Mouse (Mus musculus) forebrain, embryonic 12.5 days (tissue): ENCODE results near the gene Ccdc70. TPM values are rescaled to one million over a fixed set of nuclear protein-coding genes. Genes with fewer than 3 reads are reported as not detected.

Source experiments
- ATAC-seq: fragments of 200-750 bp; cut with Nextera tagmentation; 2 replicates; pipeline ENCODE4 v1.8.0; 2017; ENCODE audit warnings: moderate TSS enrichment; ENCODE audit not compliant: low FRiP score
- H3K27ac ChIP-seq: fragments of 300-500 bp; sonication (generic); 2 replicates; pipeline ENCODE4 v1.5.1; 2016; ENCODE audit warnings: mild to moderate bottlenecking
- H3K27me3 ChIP-seq: fragments of 300-500 bp; sonication (generic); 2 replicates; pipeline ENCODE4 v1.6.1; 2016; ENCODE audit warnings: mild to moderate bottlenecking
- H3K36me3 ChIP-seq: fragments of 300-500 bp; sonication (generic); replicated peaks from 2 replicates; pipeline ENCODE4 v1.6.1; 2016; ENCODE audit warnings: mild to moderate bottlenecking
- H3K4me1 ChIP-seq: fragments of 300-500 bp; sonication (generic); 2 replicates; pipeline ENCODE4 v1.6.1; 2016
- H3K4me2 ChIP-seq: fragments of 300-500 bp; sonication (generic); 2 replicates; pipeline ENCODE4 v1.6.1; 2016; ENCODE audit warnings: mild to moderate bottlenecking, moderate library complexity
- H3K4me3 ChIP-seq: fragments of 300-500 bp; sonication (generic); replicated peaks from 2 replicates; pipeline ENCODE4 v1.5.1; 2016; ENCODE audit warnings: mild to moderate bottlenecking
- H3K9ac ChIP-seq: fragments of 300-500 bp; sonication (generic); 2 replicates; pipeline ENCODE4 v1.6.1; 2016; ENCODE audit warnings: mild to moderate bottlenecking
- H3K9me3 ChIP-seq: fragments of 300-500 bp; sonication (generic); 2 replicates; pipeline ENCODE4 v1.6.1; 2016
- WGBS: fragments of 180-500 bp; shearing (Covaris S2); methylation state at CpG from one replicate; pipeline ENCODE4 v1.1.7; 2016; 5-methylcytosine and 5-hydroxymethylcytosine counted together
- polyA plus RNA-seq: library from polyadenylated mRNA; unstranded; fragments of >200 nt; fragmentation: Nextera tagmentation; extraction: Ambion mirVana; gene quantifications from 2 replicates; pipeline ENCODE4 v1.2.1, GENCODE M21; 2016

Ccdc70 gene
- polyA plus RNA-seq, 1 experiment from 2014 or later, result not detected

DNA sequence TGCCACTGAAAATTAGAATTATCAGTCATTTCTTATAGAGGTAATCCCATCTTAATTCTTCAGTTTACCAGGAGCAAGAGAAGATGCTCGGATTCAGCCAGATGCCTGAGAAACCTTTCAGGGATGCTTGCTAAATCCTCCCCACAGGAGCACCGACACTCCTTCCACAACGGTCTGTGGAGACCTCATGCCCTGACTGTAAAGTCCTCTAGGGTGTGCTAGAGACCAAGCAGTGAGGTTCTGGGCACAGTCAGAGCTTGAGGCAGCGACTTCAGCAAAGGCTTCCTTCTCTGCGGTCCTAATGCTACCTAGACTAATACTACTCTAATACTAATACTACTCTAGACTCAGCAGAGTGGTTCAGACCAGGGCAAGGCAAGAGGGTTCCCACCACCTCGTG is 22.6 kb downstream of the Ccdc70 start:
- no peak overlapping the region for H3K9ac ChIP-seq
- 0 out of 2 replicates have a peak, but pooled peaks have one; percentile 44 for ATAC-seq
- WGBS, result 26% methylated on average over 6 of the region's 6 CpGs
- no peak overlapping the region for H3K27ac ChIP-seq
- no peak overlapping the region for H3K4me3 ChIP-seq
- H3K27me3 ChIP-seq, result no peaks in the 10 kb centered on the region
- no peak overlapping the region for H3K4me2 ChIP-seq
- no peaks in the 10 kb centered on the region for H3K36me3 ChIP-seq
- H3K4me1 ChIP-seq, result no peaks in the 10 kb centered on the region
- H3K9me3 ChIP-seq, result no peaks in the 10 kb centered on the region

DNA sequence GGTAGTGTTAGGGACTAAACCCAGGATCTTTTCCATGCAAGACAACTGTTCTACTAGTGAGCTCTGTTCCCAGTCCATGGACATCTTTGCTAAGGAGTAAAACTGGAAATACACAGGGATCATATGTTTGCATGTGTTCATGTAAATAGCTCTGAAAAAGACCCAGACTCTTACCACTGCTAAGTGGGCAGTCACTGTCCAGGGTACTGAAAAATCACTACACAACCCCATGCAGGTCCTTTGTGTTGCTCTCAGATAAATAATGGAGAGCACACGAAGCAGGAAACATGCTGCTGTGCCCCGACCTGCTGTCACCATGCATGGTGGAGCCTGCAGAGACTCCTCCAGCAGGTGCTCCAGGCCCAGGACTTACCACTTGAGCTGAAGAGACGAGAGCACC is 25.6 kb downstream of the Ccdc70 start:
- Histone ChIP-seq H3K36me3 (no peaks in the 10 kb centered on the region), H3K4me2 (no peak overlapping the region), H3K4me1 (no peaks in the 10 kb centered on the region), H3K9me3 (no peaks in the 10 kb centered on the region), H3K9ac (no peak overlapping the region), H3K27ac (no peak overlapping the region), H3K27me3 (no peaks in the 10 kb centered on the region), H3K4me3 (no peak overlapping the region)
- ATAC-seq, result no peak
- 53% methylated on average over 3 of the region's 3 CpGs for WGBS

DNA sequence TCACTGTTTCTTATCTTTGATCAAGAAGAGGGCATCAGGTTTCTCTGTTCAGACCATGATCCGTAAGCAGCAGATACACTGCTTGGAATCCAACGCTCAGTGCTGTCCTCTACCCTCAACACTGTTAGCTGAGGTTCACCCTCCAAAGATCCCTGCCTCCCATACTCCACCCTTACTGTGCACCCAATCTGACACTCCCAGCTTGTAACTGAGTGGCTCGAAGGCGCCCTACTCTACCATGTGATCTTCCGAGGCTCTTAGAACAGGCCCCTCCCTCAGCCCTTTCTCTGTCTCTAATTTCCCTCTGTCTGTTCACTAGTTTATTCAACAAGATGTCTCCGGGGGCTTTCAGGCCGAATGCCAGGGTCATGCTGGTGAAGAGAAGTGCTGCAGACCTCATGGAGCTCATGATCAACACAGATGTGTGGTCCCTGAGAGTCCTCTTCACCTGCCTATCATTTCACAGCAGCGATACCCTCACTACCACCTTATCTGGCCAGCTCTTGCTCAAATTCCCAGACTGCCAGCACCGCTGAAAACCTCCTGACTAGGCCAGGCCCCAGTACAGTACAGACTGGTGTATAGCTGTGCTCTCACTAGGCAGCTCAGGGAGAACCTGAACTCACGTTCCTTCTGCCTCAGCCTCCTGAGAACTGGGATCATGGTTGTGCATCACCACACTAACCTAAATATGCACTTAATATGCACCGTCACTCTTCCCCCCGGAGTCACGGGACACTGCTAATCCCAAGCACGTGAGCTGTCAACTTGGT is 35.4 kb downstream of the Ccdc70 start:
- H3K9ac ChIP-seq, result no peak overlapping the region
- WGBS, result 86% methylated on average over 14 of the region's 14 CpGs
- H3K27ac ChIP-seq, result no peak overlapping the region
- H3K27me3 ChIP-seq, result 0 out of 2 replicates have a peak, but pooled peaks cover 5% of the 10 kb centered on the region
- no peaks in the 10 kb centered on the region for H3K36me3 ChIP-seq
- no peaks in the 10 kb centered on the region for H3K9me3 ChIP-seq
- H3K4me2 ChIP-seq, result no peak overlapping the region
- no peaks in the 10 kb centered on the region for H3K4me1 ChIP-seq
- no peak overlapping the region for H3K4me3 ChIP-seq
- no peak for ATAC-seq

- Histone ChIP-seq H3K4me1 (no peaks in the 10 kb centered on the region), H3K27me3 (peaks cover 16% of the 10 kb centered on the region), H3K9ac (no peak overlapping the region), H3K9me3 (no peaks in the 10 kb centered on the region), H3K27ac (no peak overlapping the region), H3K4me3 (no peak overlapping the region), H3K36me3 (no peaks in the 10 kb centered on the region), H3K4me2 (no peak overlapping the region)
- 79% methylated on average over 6 of the region's 6 CpGs for WGBS
- ATAC-seq, result no peak
Measured at GRCm38 (mm10) chr8:22006423-22006822, 36.8 kb downstream of the Ccdc70 start.

GRCm38 (mm10) chr8:22009403-22009802 is 39.8 kb downstream of the Ccdc70 start:
- no peak overlapping the region for H3K27ac ChIP-seq
- H3K9me3 ChIP-seq, result no peaks in the 10 kb centered on the region
- no peak overlapping the region for H3K4me3 ChIP-seq
- ATAC-seq, result no peak
- H3K27me3 ChIP-seq, result peaks cover 35% of the 10 kb centered on the region
- no peak overlapping the region for H3K4me2 ChIP-seq
- 51% methylated on average over 3 of the region's 3 CpGs for WGBS
- no peaks in the 10 kb centered on the region for H3K36me3 ChIP-seq
- H3K4me1 ChIP-seq, result no peaks in the 10 kb centered on the region
- H3K9ac ChIP-seq, result no peak overlapping the region

GRCm38 (mm10) chr8:22013034-22013707 is 43.6 kb downstream of the Ccdc70 start:
- H3K4me3 ChIP-seq, result peak overlapping the region; percentile 13
- no peaks in the 10 kb centered on the region for H3K9me3 ChIP-seq
- no peak overlapping the region for H3K9ac ChIP-seq
- H3K36me3 ChIP-seq, result no peaks in the 10 kb centered on the region
- WGBS, result 19% methylated on average over 24 of the region's 24 CpGs
- H3K4me2 ChIP-seq, result peak overlapping the region; percentile 35
- no peaks in the 10 kb centered on the region for H3K4me1 ChIP-seq
- peak; percentile 73; the same call in 1 of the 2 replicates for ATAC-seq
- H3K27me3 ChIP-seq, result peaks cover 60% of the 10 kb centered on the region
- no peak overlapping the region for H3K27ac ChIP-seq

GRCm38 (mm10) chr8:22017731-22018130 is 48.2 kb downstream of the Ccdc70 start:
- no peak overlapping the region for H3K4me3 ChIP-seq
- ATAC-seq, result no peak
- no peak overlapping the region for H3K9ac ChIP-seq
- no peak overlapping the region for H3K27ac ChIP-seq
- 24% methylated on average over 7 of the region's 7 CpGs for WGBS
- no peak overlapping the region for H3K4me2 ChIP-seq
- H3K4me1 ChIP-seq, result no peaks in the 10 kb centered on the region
- H3K36me3 ChIP-seq, result no peaks in the 10 kb centered on the region
- no peaks in the 10 kb centered on the region for H3K9me3 ChIP-seq
- peaks cover 42% of the 10 kb centered on the region for H3K27me3 ChIP-seq

DNA sequence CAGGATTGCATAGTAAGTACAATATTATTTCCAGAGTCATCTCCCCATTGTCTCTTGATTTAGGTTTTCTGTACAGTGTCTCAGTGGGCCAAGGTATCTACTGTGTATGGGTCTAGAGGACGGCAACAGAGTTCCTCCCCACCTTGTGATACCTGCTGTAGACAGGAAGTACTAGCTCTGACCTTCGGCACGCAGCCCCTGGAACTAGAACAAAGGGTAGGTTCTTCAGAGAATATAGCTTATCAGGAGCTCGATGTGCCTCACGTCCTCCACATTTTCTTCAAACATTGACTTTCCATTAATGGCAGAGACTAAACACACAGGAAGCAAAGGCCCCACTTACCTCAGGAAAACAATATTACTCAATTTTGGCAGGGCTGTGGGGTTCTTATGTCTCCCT is 49.9 kb downstream of the Ccdc70 start:
- H3K9me3 ChIP-seq, result no peaks in the 10 kb centered on the region
- H3K4me2 ChIP-seq, result no peak overlapping the region
- H3K4me1 ChIP-seq, result no peaks in the 10 kb centered on the region
- H3K36me3 ChIP-seq, result no peaks in the 10 kb centered on the region
- WGBS, result 95% methylated on average over 5 of the region's 5 CpGs
- no peak for ATAC-seq
- H3K27me3 ChIP-seq, result peaks cover 30% of the 10 kb centered on the region
- no peak overlapping the region for H3K27ac ChIP-seq
- no peak overlapping the region for H3K4me3 ChIP-seq
- no peak overlapping the region for H3K9ac ChIP-seq

- H3K27ac ChIP-seq, result no peak overlapping the region
- no peaks in the 10 kb centered on the region for H3K36me3 ChIP-seq
- WGBS, result 54% methylated on average over 7 of the region's 7 CpGs
- H3K4me1 ChIP-seq, result no peaks in the 10 kb centered on the region
- no peak overlapping the region for H3K9ac ChIP-seq
- H3K27me3 ChIP-seq, result 0 out of 2 replicates have a peak, but pooled peaks cover 7% of the 10 kb centered on the region
- no peaks in the 10 kb centered on the region for H3K9me3 ChIP-seq
- H3K4me3 ChIP-seq, result no peak overlapping the region
- no peak for ATAC-seq
- H3K4me2 ChIP-seq, result no peak overlapping the region
Measured at GRCm38 (mm10) chr8:22022244-22022643, 52.7 kb downstream of the Ccdc70 start.

Other genes starting within 250 kb of the Ccdc70 start
- not detected in 2 replicates for gene Defa24, start 235.3 kb upstream of the Ccdc70 start, polyA plus RNA-seq
- not detected in 2 replicates for gene Defb50, start 146.2 kb upstream of the Ccdc70 start, polyA plus RNA-seq
- not detected in 2 replicates for gene Defb2, start 129.8 kb upstream of the Ccdc70 start, polyA plus RNA-seq
- gene Defb10, start 110.9 kb upstream of the Ccdc70 start, polyA plus RNA-seq, result not detected in 2 replicates
- not detected in 2 replicates for gene Defb9, start 84.4 kb upstream of the Ccdc70 start, polyA plus RNA-seq
- 0.79 TPM in 1 of 2 replicates, not detected in the other for gene Defb11, start 63.4 kb upstream of the Ccdc70 start, polyA plus RNA-seq
- gene Defb15, start 37.1 kb upstream of the Ccdc70 start, polyA plus RNA-seq, result not detected in 2 replicates
- not detected in 2 replicates for gene Defb35, start 31.4 kb upstream of the Ccdc70 start, polyA plus RNA-seq
- not detected in 2 replicates for gene Defb13, start 23.0 kb upstream of the Ccdc70 start, polyA plus RNA-seq
- gene Fam90a1a, start 11.1 kb upstream of the Ccdc70 start, polyA plus RNA-seq, result not detected in 2 replicates
- 2.3 and 2.6 TPM in 2 replicates for gene Atp7b, start 90.5 kb downstream of the Ccdc70 start, polyA plus RNA-seq
- gene Alg11, start 90.9 kb downstream of the Ccdc70 start, polyA plus RNA-seq, result 15.4 and 25.6 TPM in 2 replicates
- 0.17 and 0.32 TPM in 2 replicates for gene Nek5, start 155.3 kb downstream of the Ccdc70 start, polyA plus RNA-seq
- 6.3 and 6.9 TPM in 2 replicates for gene Nek3, start 196.7 kb downstream of the Ccdc70 start, polyA plus RNA-seq
- gene Ckap2, start 216.0 kb downstream of the Ccdc70 start, polyA plus RNA-seq, result 63.1 and 65.9 TPM in 2 replicates
- gene Vps36, start 223.0 kb downstream of the Ccdc70 start, polyA plus RNA-seq, result 42.7 and 44.4 TPM in 2 replicates